Mouse (Mus musculus): ENCODE data around the gene Nek2. TPM values are rescaled to one million over a fixed set of nuclear protein-coding genes. Genes with fewer than 3 reads are reported as not detected.

Nek2 gene
- polyA plus RNA-seq, 1 experiment from 2014 or later, result 33.5 TPM

DNA sequence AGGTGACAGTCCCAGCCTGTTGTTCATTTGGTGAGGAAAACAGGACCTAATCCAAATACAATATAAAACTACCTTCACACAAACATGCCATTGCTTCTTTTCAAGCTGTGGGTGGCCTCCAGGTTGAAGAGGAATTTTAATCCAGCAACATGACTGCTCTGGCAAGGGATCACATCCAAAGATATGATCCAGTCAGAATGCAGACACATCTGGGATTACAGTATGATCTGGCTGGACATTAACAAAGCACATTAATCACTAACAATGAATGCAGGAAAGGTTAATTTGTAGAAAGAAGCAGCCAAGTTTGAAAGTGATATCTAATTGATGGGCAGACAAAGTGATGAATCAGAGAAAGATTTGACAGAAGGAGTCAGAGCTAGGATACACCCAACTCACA is 36.9 kb downstream of the Nek2 start:
- Histone ChIP-seq H3K9me3 (ENCODE audit: control insufficient read depth, low read length) (no peaks in the 10 kb centered on the region), H3K27me3 (ENCODE audit: control insufficient read depth, insufficient read depth, low read length) (no peaks in the 10 kb centered on the region), H3K36me3 (ENCODE audit: control insufficient read depth, insufficient read depth, low read length) (no peaks in the 10 kb centered on the region), H3K27ac (ENCODE audit: low read depth, low read length) (no peak overlapping the region), H3K4me2 (replicated peaks; ENCODE audit: low read depth, low read length) (no peak overlapping the region), H3K9ac (ENCODE audit: low read depth, low read length) (no peak overlapping the region), H3K4me1 (replicated peaks; ENCODE audit: control insufficient read depth, insufficient read depth, low read length) (no peaks in the 10 kb centered on the region), H3K4me3 (ENCODE audit: low read depth, low read length) (no peak overlapping the region)
- no peak for DNase-seq (ENCODE audit: low spot score)
- no peak for ATAC-seq (ENCODE audit: low FRiP score)

DNA sequence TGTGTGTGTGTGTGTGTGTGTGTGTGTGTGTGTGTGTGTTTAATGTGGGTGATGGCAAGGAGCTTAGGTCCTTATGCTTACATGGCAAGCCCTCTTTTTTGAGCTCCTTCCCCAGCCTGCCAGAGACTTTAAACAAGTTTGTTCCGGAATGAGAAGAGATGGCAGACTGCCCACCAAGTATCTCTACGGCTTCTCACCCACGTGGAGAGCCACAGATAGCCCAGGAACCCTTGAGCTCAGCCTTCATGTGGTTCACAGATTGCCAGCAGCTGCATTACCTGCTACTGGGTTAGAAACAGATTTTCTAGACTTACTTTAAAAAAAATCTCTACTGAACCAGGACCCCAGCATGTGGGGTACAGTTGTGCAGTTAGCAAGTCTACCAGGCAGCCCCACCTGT is 38.6 kb downstream of the Nek2 start:
- ATAC-seq (ENCODE audit: low FRiP score), result no peak
- Histone ChIP-seq H3K4me1 (replicated peaks; ENCODE audit: control insufficient read depth, insufficient read depth, low read length) (no peaks in the 10 kb centered on the region), H3K4me3 (ENCODE audit: low read depth, low read length) (no peak overlapping the region), H3K36me3 (ENCODE audit: control insufficient read depth, insufficient read depth, low read length) (no peaks in the 10 kb centered on the region), H3K9ac (ENCODE audit: low read depth, low read length) (no peak overlapping the region), H3K27ac (ENCODE audit: low read depth, low read length) (no peak overlapping the region), H3K27me3 (ENCODE audit: control insufficient read depth, insufficient read depth, low read length) (no peaks in the 10 kb centered on the region), H3K9me3 (ENCODE audit: control insufficient read depth, low read length) (no peaks in the 10 kb centered on the region), H3K4me2 (replicated peaks; ENCODE audit: low read depth, low read length) (no peak overlapping the region)
- WGBS, result 88% methylated on average over 3 of the region's 3 CpGs
- DNase-seq (ENCODE audit: low spot score), result no peak

DNA sequence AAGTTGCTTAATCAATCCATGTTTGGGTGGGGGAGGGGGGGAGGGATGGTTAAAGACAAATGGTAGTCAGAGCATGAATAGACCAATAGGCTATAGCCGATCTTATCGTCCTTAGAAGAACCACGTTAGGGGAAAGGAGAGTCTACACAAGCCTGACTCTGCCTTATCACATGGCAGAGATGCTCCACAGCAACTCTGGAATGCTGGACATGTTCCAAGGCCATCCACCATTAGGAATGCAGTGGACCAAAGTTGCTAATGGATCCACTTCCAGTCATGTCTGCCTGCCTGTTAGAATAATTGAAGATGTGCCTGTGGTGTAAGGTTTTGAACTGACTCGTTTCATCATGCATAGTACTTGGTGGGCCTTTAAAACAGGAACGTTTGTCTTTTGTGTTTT is 40.0 kb downstream of the Nek2 start:
- H3K4me2 ChIP-seq (replicated peaks; ENCODE audit: low read depth, low read length), result no peak overlapping the region
- no peak overlapping the region for H3K4me3 ChIP-seq (ENCODE audit: low read depth, low read length)
- 89% methylated on average over 5 of the region's 5 CpGs for WGBS
- no peak overlapping the region for H3K9ac ChIP-seq (ENCODE audit: low read depth, low read length)
- H3K4me1 ChIP-seq (replicated peaks; ENCODE audit: control insufficient read depth, insufficient read depth, low read length), result no peaks in the 10 kb centered on the region
- ATAC-seq (ENCODE audit: low FRiP score) (no peak), DNase-seq (ENCODE audit: low spot score) (no peak)
- no peaks in the 10 kb centered on the region for H3K9me3 ChIP-seq (ENCODE audit: control insufficient read depth, low read length)
- H3K27me3 ChIP-seq (ENCODE audit: control insufficient read depth, insufficient read depth, low read length), result no peaks in the 10 kb centered on the region
- H3K27ac ChIP-seq (ENCODE audit: low read depth, low read length), result no peak overlapping the region
- no peaks in the 10 kb centered on the region for H3K36me3 ChIP-seq (ENCODE audit: control insufficient read depth, insufficient read depth, low read length)

DNA sequence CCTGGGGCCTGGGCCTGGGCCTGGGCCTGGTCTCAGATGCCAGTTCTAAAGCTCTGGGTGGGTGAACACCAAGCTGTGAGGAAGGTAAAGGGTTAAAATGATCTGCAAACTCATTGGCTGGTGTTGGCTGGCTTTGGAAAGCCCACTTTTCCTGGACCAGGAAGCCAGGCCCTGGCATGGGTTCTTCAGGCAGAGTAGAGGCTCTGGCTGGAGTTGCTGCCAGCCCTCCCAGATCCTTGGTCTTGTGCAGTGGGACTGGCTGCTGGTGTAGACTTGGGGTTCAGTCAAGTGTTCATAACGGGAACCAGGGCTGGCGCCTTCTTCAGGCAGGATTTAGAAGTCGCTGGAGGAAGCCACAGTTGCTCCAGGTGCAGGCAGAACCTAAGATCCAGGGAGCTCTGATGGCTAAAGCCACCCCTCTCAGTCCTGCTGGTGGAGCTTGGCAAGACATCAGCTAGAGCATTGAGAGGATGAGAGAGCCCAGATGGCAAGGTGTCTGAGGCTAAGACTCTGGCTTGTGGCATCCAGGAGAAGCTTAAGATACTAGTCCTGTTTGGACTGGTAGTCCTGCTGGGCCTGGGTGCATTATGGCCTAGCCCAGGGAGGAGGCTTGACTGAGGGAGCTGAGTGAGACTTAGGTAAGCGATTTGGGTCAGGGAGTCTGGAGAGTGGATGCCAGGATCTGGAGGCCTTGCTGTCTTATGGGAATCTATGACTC is 42.7 kb downstream of the Nek2 start:
- no peaks in the 10 kb centered on the region for H3K4me1 ChIP-seq (replicated peaks; ENCODE audit: control insufficient read depth, insufficient read depth, low read length)
- no peak overlapping the region for H3K4me2 ChIP-seq (replicated peaks; ENCODE audit: low read depth, low read length)
- H3K4me3 ChIP-seq (ENCODE audit: low read depth, low read length), result no peak overlapping the region
- no peaks in the 10 kb centered on the region for H3K27me3 ChIP-seq (ENCODE audit: control insufficient read depth, insufficient read depth, low read length)
- no peak overlapping the region for H3K9ac ChIP-seq (ENCODE audit: low read depth, low read length)
- H3K36me3 ChIP-seq (ENCODE audit: control insufficient read depth, insufficient read depth, low read length), result no peaks in the 10 kb centered on the region
- no peak overlapping the region for H3K27ac ChIP-seq (ENCODE audit: low read depth, low read length)
- H3K9me3 ChIP-seq (ENCODE audit: control insufficient read depth, low read length), result no peaks in the 10 kb centered on the region
- no peak for DNase-seq (ENCODE audit: low spot score)
- 81% methylated on average over 4 of the region's 4 CpGs for WGBS
- ATAC-seq (ENCODE audit: low FRiP score), result no peak

DNA sequence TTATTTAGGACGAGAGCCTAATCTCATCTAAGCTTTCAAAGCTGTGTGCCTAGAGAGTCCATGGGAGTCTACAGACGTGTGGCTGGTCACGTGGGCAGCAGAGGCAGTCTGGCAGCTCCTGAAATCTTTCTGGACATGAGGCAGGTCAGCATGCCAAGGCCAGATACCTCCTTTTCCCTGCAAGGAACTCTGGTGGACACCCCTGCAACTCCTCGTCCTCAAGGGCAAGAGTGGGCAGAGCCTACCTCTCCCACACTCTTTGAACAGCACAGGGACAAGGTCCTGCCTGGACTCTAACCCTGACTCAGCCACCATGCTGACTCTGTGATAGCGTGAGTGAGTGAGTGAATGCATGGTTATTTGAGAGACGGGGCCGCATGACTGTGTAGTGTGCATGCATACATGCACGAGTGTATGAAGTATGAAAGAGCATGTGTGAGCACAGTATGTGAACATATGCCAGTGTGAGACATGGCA is 43.3 kb downstream of the Nek2 start:
- Histone ChIP-seq H3K27ac (ENCODE audit: low read depth, low read length) (no peak overlapping the region), H3K4me1 (replicated peaks; ENCODE audit: control insufficient read depth, insufficient read depth, low read length) (no peaks in the 10 kb centered on the region), H3K9me3 (ENCODE audit: control insufficient read depth, low read length) (no peaks in the 10 kb centered on the region), H3K4me2 (replicated peaks; ENCODE audit: low read depth, low read length) (no peak overlapping the region), H3K4me3 (ENCODE audit: low read depth, low read length) (no peak overlapping the region), H3K9ac (ENCODE audit: low read depth, low read length) (no peak overlapping the region), H3K27me3 (ENCODE audit: control insufficient read depth, insufficient read depth, low read length) (no peaks in the 10 kb centered on the region), H3K36me3 (ENCODE audit: control insufficient read depth, insufficient read depth, low read length) (no peaks in the 10 kb centered on the region)
- ATAC-seq (ENCODE audit: low FRiP score) (no peak), DNase-seq (ENCODE audit: low spot score) (no peak)
- 87% methylated on average over 8 of the region's 8 CpGs for WGBS

DNA sequence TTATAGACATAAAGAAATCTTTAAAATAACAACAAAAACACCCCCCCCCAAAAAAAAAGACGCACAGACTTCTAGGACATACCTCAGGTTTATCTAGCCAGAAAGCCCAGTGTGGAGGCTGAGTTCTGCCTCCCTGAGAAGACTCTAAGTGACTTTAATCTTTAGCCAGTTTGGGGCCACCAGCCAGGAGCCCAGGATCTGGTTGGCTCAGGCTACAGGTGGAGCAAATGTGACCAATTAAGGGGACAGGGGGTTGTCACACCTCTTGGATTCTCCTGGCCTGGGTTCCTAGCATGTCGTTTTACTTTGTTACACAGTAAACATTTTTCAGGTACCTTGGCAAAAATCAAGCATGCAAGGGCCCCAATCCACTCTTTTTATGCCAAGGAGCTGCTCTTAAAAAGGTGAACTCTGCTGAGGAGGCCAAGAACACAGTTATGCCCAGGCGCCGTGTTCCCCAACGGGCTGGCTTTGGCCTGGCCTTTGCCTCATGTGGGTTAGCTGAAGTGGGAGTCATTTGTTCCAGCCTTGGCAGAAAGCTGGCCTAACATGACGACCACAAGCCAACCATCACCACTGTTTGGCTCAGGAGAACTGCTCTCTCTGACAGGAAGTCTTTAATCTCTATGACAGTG is 50.9 kb downstream of the Nek2 start:
- DNase-seq (ENCODE audit: low spot score) (no peak), ATAC-seq (ENCODE audit: low FRiP score) (no peak)
- Histone ChIP-seq H3K27ac (ENCODE audit: low read depth, low read length) (no peak overlapping the region), H3K4me2 (replicated peaks; ENCODE audit: low read depth, low read length) (no peak overlapping the region), H3K36me3 (ENCODE audit: control insufficient read depth, insufficient read depth, low read length) (no peaks in the 10 kb centered on the region), H3K9me3 (ENCODE audit: control insufficient read depth, low read length) (no peaks in the 10 kb centered on the region), H3K27me3 (ENCODE audit: control insufficient read depth, insufficient read depth, low read length) (no peaks in the 10 kb centered on the region), H3K9ac (ENCODE audit: low read depth, low read length) (no peak overlapping the region), H3K4me1 (replicated peaks; ENCODE audit: control insufficient read depth, insufficient read depth, low read length) (no peaks in the 10 kb centered on the region), H3K4me3 (ENCODE audit: low read depth, low read length) (no peak overlapping the region)
- 87% methylated on average over 6 of the region's 6 CpGs for WGBS

DNA sequence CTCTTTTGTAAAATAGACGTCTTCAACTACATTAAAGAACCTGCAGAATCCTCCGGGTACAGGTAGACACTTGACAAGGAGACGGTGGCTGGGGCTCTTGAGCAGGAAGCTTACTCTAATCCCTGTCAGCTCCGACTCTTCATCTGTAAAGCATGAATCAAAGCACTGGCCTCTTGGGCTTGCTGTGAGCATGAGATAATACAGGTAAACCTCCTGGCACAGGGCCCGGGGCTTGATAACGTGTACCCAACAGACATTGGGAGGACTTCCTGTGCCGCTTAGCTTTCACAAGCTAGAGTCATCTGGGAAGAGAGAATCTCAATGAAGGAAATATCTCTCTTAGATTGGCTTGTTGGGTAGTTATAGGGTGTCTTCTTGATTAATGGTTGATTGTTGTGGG is 53.8 kb downstream of the Nek2 start:
- Histone ChIP-seq H3K4me3 (ENCODE audit: low read depth, low read length) (no peak overlapping the region), H3K9ac (ENCODE audit: low read depth, low read length) (no peak overlapping the region), H3K4me2 (replicated peaks; ENCODE audit: low read depth, low read length) (no peak overlapping the region), H3K4me1 (replicated peaks; ENCODE audit: control insufficient read depth, insufficient read depth, low read length) (no peaks in the 10 kb centered on the region), H3K27ac (ENCODE audit: low read depth, low read length) (no peak overlapping the region), H3K27me3 (ENCODE audit: control insufficient read depth, insufficient read depth, low read length) (no peaks in the 10 kb centered on the region), H3K9me3 (ENCODE audit: control insufficient read depth, low read length) (no peaks in the 10 kb centered on the region), H3K36me3 (ENCODE audit: control insufficient read depth, insufficient read depth, low read length) (no peaks in the 10 kb centered on the region)
- WGBS, result 92% methylated on average over 7 of the region's 7 CpGs
- ATAC-seq (ENCODE audit: low FRiP score) (no peak), DNase-seq (ENCODE audit: low spot score) (no peak)

DNA sequence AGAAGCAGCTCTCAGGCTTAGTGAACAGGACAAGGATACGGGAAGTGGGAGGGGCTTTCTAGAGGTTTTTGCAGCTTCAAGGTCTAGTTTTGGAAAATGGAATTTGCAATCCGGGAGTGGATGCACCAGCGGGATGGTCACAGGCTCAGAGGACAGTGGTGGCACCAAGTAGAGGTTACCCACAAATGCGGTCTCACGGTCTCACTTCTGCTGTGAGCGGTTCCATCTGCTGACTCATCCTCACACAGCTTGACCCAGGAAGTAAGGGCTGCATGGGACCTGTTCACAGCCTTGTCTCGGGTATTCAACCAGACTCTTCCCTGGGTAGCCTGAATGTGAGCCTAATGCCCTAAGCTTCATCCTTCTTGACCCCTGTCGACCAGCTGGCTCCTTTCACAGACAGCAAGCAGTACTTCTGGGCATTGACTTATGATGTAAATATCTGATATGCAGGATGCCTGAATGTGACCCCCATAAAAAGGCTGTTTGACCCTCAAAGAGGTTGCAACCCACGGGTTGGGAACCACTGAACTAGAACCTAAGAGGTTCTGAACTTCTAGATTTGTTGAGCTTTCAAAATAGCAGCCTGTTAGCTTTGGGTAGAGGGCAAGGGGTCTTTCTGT is 54.5 kb downstream of the Nek2 start:
- 77% methylated on average over 9 of the region's 9 CpGs for WGBS
- Histone ChIP-seq H3K4me3 (ENCODE audit: low read depth, low read length) (no peak overlapping the region), H3K4me1 (replicated peaks; ENCODE audit: control insufficient read depth, insufficient read depth, low read length) (no peaks in the 10 kb centered on the region), H3K9ac (ENCODE audit: low read depth, low read length) (no peak overlapping the region), H3K36me3 (ENCODE audit: control insufficient read depth, insufficient read depth, low read length) (no peaks in the 10 kb centered on the region), H3K9me3 (ENCODE audit: control insufficient read depth, low read length) (no peaks in the 10 kb centered on the region), H3K27ac (ENCODE audit: low read depth, low read length) (no peak overlapping the region), H3K27me3 (ENCODE audit: control insufficient read depth, insufficient read depth, low read length) (no peaks in the 10 kb centered on the region), H3K4me2 (replicated peaks; ENCODE audit: low read depth, low read length) (no peak overlapping the region)
- ATAC-seq (ENCODE audit: low FRiP score) (no peak), DNase-seq (ENCODE audit: low spot score) (no peak)

DNA sequence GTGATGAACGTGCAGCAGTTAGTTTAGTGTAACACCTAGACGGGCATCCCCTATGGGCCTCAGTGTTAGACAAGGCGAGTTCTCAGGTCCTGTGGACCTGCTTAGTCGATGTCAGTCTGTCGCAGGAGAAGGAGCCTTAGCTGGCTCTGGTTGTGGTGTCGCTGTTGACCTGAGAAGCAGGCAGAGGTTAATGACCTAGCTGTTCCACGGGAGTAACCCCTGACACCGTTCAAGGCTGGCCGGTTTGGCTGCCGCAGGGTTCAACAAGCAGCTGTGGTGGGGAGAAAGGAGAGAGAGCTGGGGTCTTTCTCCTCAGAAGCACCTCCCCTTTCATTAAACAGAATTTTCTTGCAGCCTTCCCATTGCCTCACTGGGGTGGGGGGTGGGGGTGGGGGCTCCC is 56.4 kb downstream of the Nek2 start:
- DNase-seq (ENCODE audit: low spot score), result no peak
- H3K4me3 ChIP-seq (ENCODE audit: low read depth, low read length), result no peak overlapping the region
- no peaks in the 10 kb centered on the region for H3K9me3 ChIP-seq (ENCODE audit: control insufficient read depth, low read length)
- no peaks in the 10 kb centered on the region for H3K27me3 ChIP-seq (ENCODE audit: control insufficient read depth, insufficient read depth, low read length)
- H3K36me3 ChIP-seq (ENCODE audit: control insufficient read depth, insufficient read depth, low read length), result no peaks in the 10 kb centered on the region
- ATAC-seq (ENCODE audit: low FRiP score), result no peak
- H3K27ac ChIP-seq (ENCODE audit: low read depth, low read length), result no peak overlapping the region
- no peak overlapping the region for H3K4me2 ChIP-seq (replicated peaks; ENCODE audit: low read depth, low read length)
- no peak overlapping the region for H3K9ac ChIP-seq (ENCODE audit: low read depth, low read length)
- 66% methylated on average over 10 of the region's 10 CpGs for WGBS
- H3K4me1 ChIP-seq (replicated peaks; ENCODE audit: control insufficient read depth, insufficient read depth, low read length), result no peaks in the 10 kb centered on the region
